Mouse (Mus musculus): Measurements from ENCODE around the gene Nin.

- TF ChIP-seq CTCF (IDR thresholded peaks at IDR 0.05; ENCODE audit: insufficient read depth, low read length): no peak
- TF ChIP-seq POLR2A (IDR thresholded peaks at IDR 0.05; ENCODE audit: borderline replicate concordance, extremely low read depth, low read depth, low read length): no peak
Observed at GRCm38 (mm10) chr12:70043421-70043820, 70.1 kb downstream of the Nin start.
